Mouse (Mus musculus) lung, adult 2 months (tissue): ENCODE results near the gene Eml2. TPM values are rescaled to one million over a fixed set of nuclear protein-coding genes. Genes with fewer than 3 reads are reported as not detected.

Experiments used
- DNase-seq: peaks from one replicate; pipeline ENCODE4 v3.0.0; 2022
- H3K4me1 ChIP-seq: fragments of 200-500 bp; 2 replicates; pipeline ENCODE4 v1.6.1; 2011; ENCODE audit warnings: low read length; ENCODE audit not compliant: control insufficient read depth, insufficient read depth
- H3K4me3 ChIP-seq: fragments of 200-500 bp; replicated peaks from 2 replicates; pipeline ENCODE3; 2011; ENCODE audit warnings: low read depth, mild to moderate bottlenecking, control low read depth, low read length; ENCODE audit errors: extremely low read depth
- CTCF ChIP-seq: fragments of 200-500 bp; IDR thresholded peaks from 2 replicates; pipeline ENCODE4 v1.5.1; 2011; ENCODE audit warnings: mild to moderate bottlenecking, low read length, control low read depth; ENCODE audit not compliant: insufficient read depth
- POLR2A ChIP-seq: fragments of 200-500 bp; IDR thresholded peaks from 2 replicates; pipeline ENCODE4 v1.6.1; 2011; ENCODE audit warnings: low read depth, mild to moderate bottlenecking, control low read depth, low read length, borderline replicate concordance; ENCODE audit errors: extremely low read depth
- WGBS: fragments of 180-500 bp; shearing (Covaris S2); methylation state at CpG from one replicate; pipeline ENCODE4 v1.1.7; 2018; 5-methylcytosine and 5-hydroxymethylcytosine counted together
- polyA plus RNA-seq: library from polyadenylated mRNA; depleted of rRNA; stranded (reverse); fragments of >200 nt; gene quantifications from 2 replicates; pipeline ENCODE4 v1.2.3, GENCODE M21; 2012; rRNA removed

Gene Eml2
- polyA plus RNA-seq, 1 experiment = 81.5 TPM

GRCm38 (mm10) chr7:19247511-19247910 is 71.3 kb downstream of the Eml2 start:
- 82% methylated on average over 2 of the region's 2 CpGs for WGBS
- H3K4me1 ChIP-seq = no peaks in the 10 kb centered on the region
- TF ChIP-seq CTCF (no peak), POLR2A (no peak)
- DNase-seq = no peak
- no peak overlapping the region for H3K4me3 ChIP-seq

DNA sequence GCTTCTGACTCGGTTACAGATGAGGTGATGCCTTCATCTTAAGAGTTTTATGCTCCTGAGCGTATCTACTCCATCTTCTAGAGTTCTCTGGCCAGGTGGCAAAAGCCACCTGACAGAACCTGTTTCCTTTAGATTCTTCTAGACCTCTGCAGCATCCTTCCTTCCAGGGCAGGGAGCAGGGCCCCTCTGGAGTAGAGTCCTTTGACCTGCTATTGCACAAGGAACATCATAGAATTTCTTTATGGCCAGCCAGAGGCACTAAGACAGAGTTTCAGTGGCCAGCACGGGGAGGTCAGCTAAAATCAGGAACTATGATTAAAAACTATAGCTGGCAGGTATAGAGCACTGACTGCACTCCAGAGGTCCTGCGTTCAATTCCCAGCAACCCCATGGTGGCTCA is 75.9 kb downstream of the Eml2 start:
- Histone ChIP-seq H3K4me3 (no peak overlapping the region), H3K4me1 (no peaks in the 10 kb centered on the region)
- TF ChIP-seq CTCF (no peak), POLR2A (no peak)
- DNase-seq = no peak
- WGBS = 83% methylated on average over 4 of the region's 4 CpGs

- DNase-seq = no peak
- no peak overlapping the region for H3K4me3 ChIP-seq
- no peak for TF ChIP-seq CTCF
- TF ChIP-seq POLR2A = no peak
- H3K4me1 ChIP-seq = no peaks in the 10 kb centered on the region; the same call in 1 of the 2 replicates
- WGBS = 42% methylated on average over 5 of the region's 5 CpGs
Observed at GRCm38 (mm10) chr7:19253437-19253836, 77.2 kb downstream of the Eml2 start.

DNA sequence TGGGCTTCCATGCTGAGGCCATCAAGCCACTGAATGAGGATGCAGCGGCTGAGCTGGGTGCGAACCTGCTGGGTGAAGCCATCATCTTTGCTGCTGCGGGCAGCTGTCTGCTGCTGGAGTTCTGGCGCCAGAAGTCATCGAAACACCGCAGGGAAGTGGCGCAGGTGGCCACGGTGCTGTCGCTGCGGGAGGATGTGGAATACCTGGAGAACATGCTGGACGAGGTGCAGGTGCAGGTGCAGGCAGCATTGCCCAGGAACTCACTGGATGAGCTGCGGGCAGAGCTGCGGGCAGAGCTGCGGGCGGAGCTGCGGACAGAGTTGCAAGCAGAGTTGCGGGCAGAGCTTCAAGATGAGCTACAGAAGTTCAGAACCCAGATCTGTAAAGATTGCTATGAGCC is 79.2 kb downstream of the Eml2 start:
- no peaks in the 10 kb centered on the region; the same call in 1 of the 2 replicates for H3K4me1 ChIP-seq
- H3K4me3 ChIP-seq = no peak overlapping the region
- DNase-seq = no peak
- no peak for TF ChIP-seq CTCF
- TF ChIP-seq POLR2A = no peak
- WGBS = 91% methylated on average over 17 of the region's 17 CpGs

Other genes starting within 250 kb of the Eml2 start
- gene Nanos2, start 189.0 kb upstream of the Eml2 start, polyA plus RNA-seq = 0.07 and 0.09 TPM in 2 replicates
- 7.2 and 10.2 TPM in 2 replicates for gene Mypop, start 185.2 kb upstream of the Eml2 start, polyA plus RNA-seq
- gene Irf2bp1, start 172.4 kb upstream of the Eml2 start, polyA plus RNA-seq = 34.7 and 39.9 TPM in 2 replicates
- 0.39 and 0.60 TPM in 2 replicates for gene Foxa3, start 152.9 kb upstream of the Eml2 start, polyA plus RNA-seq
- gene Sympk, start 152.0 kb upstream of the Eml2 start, polyA plus RNA-seq = 69.3 and 76.1 TPM in 2 replicates
- gene Rsph6a, start 121.7 kb upstream of the Eml2 start, polyA plus RNA-seq = not detected in 2 replicates
- gene Dmwd, start 100.2 kb upstream of the Eml2 start, polyA plus RNA-seq = 94.6 and 101 TPM in 2 replicates
- 209 and 259 TPM in 2 replicates for gene Dmpk, start 92.6 kb upstream of the Eml2 start, polyA plus RNA-seq
- gene Six5, start 81.8 kb upstream of the Eml2 start, polyA plus RNA-seq = 39.6 and 47.2 TPM in 2 replicates
- gene Gm4969, start 58.1 kb upstream of the Eml2 start, polyA plus RNA-seq = not detected in 2 replicates
- gene Fbxo46, start 56.6 kb upstream of the Eml2 start, polyA plus RNA-seq = 10.7 and 12.3 TPM in 2 replicates
- gene Qpctl, start 27.1 kb upstream of the Eml2 start, polyA plus RNA-seq = 11.1 and 14.9 TPM in 2 replicates
- gene Snrpd2, start 26.7 kb upstream of the Eml2 start, polyA plus RNA-seq = 16.2 and 20.1 TPM in 2 replicates
- gene Gipr, start 10.3 kb upstream of the Eml2 start, polyA plus RNA-seq = 0.19 and 0.24 TPM in 2 replicates
- 21.6 and 29.5 TPM in 2 replicates for gene Gpr4, start 36.1 kb downstream of the Eml2 start, polyA plus RNA-seq
- 24.6 and 27.6 TPM in 2 replicates for gene Opa3, start 51.9 kb downstream of the Eml2 start, polyA plus RNA-seq
- gene Vasp, start 95.4 kb downstream of the Eml2 start, polyA plus RNA-seq = 194 TPM in 2 replicates
- 0.23 and 0.36 TPM in 2 replicates for gene Ppm1n, start 103.6 kb downstream of the Eml2 start, polyA plus RNA-seq
- gene Rtn2, start 106.2 kb downstream of the Eml2 start, polyA plus RNA-seq = 56.3 and 76.2 TPM in 2 replicates
- gene Fosb, start 133.6 kb downstream of the Eml2 start, polyA plus RNA-seq = 4.0 and 4.6 TPM in 2 replicates
- gene Ercc1, start 168.4 kb downstream of the Eml2 start, polyA plus RNA-seq = 38.7 and 46.6 TPM in 2 replicates
- gene Cd3eap, start 183.1 kb downstream of the Eml2 start, polyA plus RNA-seq = 4.6 and 5.2 TPM in 2 replicates
- gene Ppp1r13l, start 183.3 kb downstream of the Eml2 start, polyA plus RNA-seq = 10.0 and 17.8 TPM in 2 replicates
- 43.3 and 44.6 TPM in 2 replicates for gene Ercc2, start 205.6 kb downstream of the Eml2 start, polyA plus RNA-seq
- 14.1 and 18.2 TPM in 2 replicates for gene Klc3, start 227.7 kb downstream of the Eml2 start, polyA plus RNA-seq
- 88.3 and 1,345 TPM in 2 replicates for gene Ckm, start 228.4 kb downstream of the Eml2 start, polyA plus RNA-seq